Mouse (Mus musculus) left cerebral cortex, adult 18-20 months (tissue): ENCODE measurements around the gene Vps51. TPM values are rescaled to one million over a fixed set of nuclear protein-coding genes. Genes with fewer than 3 reads are reported as not detected.
"Not testable (repeated sequence)": the region's sequence is repeated elsewhere in the genome, so short reads cannot be mapped to it uniquely, and the experiment has no call there.

Experiments
- DNase-seq, 2 experiments: peaks; one replicate each; pipeline ENCODE4 v3.0.0; 2021 to 2022; ENCODE audit warnings: low spot score in 2 of 2, mixed read lengths in 1 of 2
- total RNA-seq, 2 experiments: library from RNA; stranded (reverse); gene quantifications; 2 replicates each; pipeline ENCODE4 v1.2.3; 2021

The Vps51 gene
- total RNA-seq, 2 experiments from 2014 or later: 78.5 to 94.4 TPM

- no peak for DNase-seq
Observed at GRCm38 (mm10) chr19:6054296-6054695, 22.7 kb downstream of the Vps51 start.

- DNase-seq: no peak
Observed at GRCm38 (mm10) chr19:6052516-6052915, 24.5 kb downstream of the Vps51 start.

GRCm38 (mm10) chr19:6048681-6049410 is 28.2 kb downstream of the Vps51 start:
- no peak for DNase-seq

- DNase-seq: no peak
Observed at GRCm38 (mm10) chr19:6047899-6048166, 29.2 kb downstream of the Vps51 start.

GRCm38 (mm10) chr19:6047154-6047898 is 29.7 kb downstream of the Vps51 start:
- no peak for DNase-seq

- peak; percentile 85 to 92 for DNase-seq
Observed at GRCm38 (mm10) chr19:6046294-6047153, 30.5 kb downstream of the Vps51 start, which contains the start of gene Syvn1. Syvn1 (plus strand) TSS chr19:6046576.

GRCm38 (mm10) chr19:6045366-6046293 is 31.4 kb downstream of the Vps51 start:
- no peak for DNase-seq

GRCm38 (mm10) chr19:6044102-6044501 is 32.9 kb downstream of the Vps51 start:
- DNase-seq: not testable (repeated sequence)

GRCm38 (mm10) chr19:6042293-6042692 is 34.7 kb downstream of the Vps51 start:
- DNase-seq: no peak

GRCm38 (mm10) chr19:6040002-6040401 is 37.0 kb downstream of the Vps51 start:
- DNase-seq: no peak

GRCm38 (mm10) chr19:6038326-6038725 is 38.7 kb downstream of the Vps51 start:
- DNase-seq: no peak

- no peak for DNase-seq
Observed at GRCm38 (mm10) chr19:6037695-6038094, 39.3 kb downstream of the Vps51 start.

- no peak for DNase-seq
Observed at GRCm38 (mm10) chr19:6035966-6036585, 41.0 kb downstream of the Vps51 start.

- DNase-seq: no peak
Observed at GRCm38 (mm10) chr19:6030520-6031280, 46.3 kb downstream of the Vps51 start.

- DNase-seq: no peak
Observed at GRCm38 (mm10) chr19:6029426-6029825, 47.6 kb downstream of the Vps51 start.

- DNase-seq: no peak
Observed at GRCm38 (mm10) chr19:6028991-6029390, 48.0 kb downstream of the Vps51 start.

- no peak for DNase-seq
Observed at GRCm38 (mm10) chr19:6023930-6024329, 53.1 kb downstream of the Vps51 start.

- DNase-seq: no peak
Observed at GRCm38 (mm10) chr19:6023059-6023458, 54.0 kb downstream of the Vps51 start.

GRCm38 (mm10) chr19:6020276-6020675 is 56.8 kb downstream of the Vps51 start:
- DNase-seq: no peak
